Mouse (Mus musculus) CH12.LX (cell line): ENCODE results near the gene Klk8. TPM values are rescaled to one million over a fixed set of nuclear protein-coding genes. Genes with fewer than 3 reads are reported as not detected.

Experiments used
- DNase-seq: peaks from one replicate; pipeline ENCODE4 v3.0.0-alpha.2; 2013; ENCODE audit errors: extremely low read depth
- H3K27ac ChIP-seq: 2 replicates; pipeline ENCODE4 v1.5.1; 2012; ENCODE audit warnings: low read depth, mild to moderate bottlenecking, control low read depth, moderate library complexity; ENCODE audit not compliant: insufficient read depth
- H3K27me3 ChIP-seq: replicated peaks from 2 replicates; pipeline ENCODE3; 2012; ENCODE audit warnings: inconsistent platforms
- H3K36me3 ChIP-seq, 2 experiments: replicated peaks in 1 of 2; 2 replicates each; pipeline versions ENCODE3 to v1.6.1; 2012; ENCODE audit warnings: inconsistent platforms in 1 of 2, low read length in 1 of 2, mild to moderate bottlenecking in 1 of 2, mixed read lengths in 1 of 2, moderate library complexity in 1 of 2; ENCODE audit not compliant: control insufficient read depth in 1 of 2, insufficient read depth in 1 of 2
- H3K4me1 ChIP-seq, 2 experiments: 2 replicates each; pipeline ENCODE4 v1.6.1; 2012; ENCODE audit warnings: inconsistent platforms in 1 of 2, moderate library complexity in 1 of 2; ENCODE audit not compliant: insufficient read depth in 2 of 2, control insufficient read depth in 1 of 2
- H3K4me2 ChIP-seq: 2 replicates; pipeline ENCODE4 v1.6.1; 2012; ENCODE audit warnings: low read depth, mild to moderate bottlenecking, control low read depth; ENCODE audit not compliant: poor library complexity, insufficient read depth, severe bottlenecking
- H3K4me3 ChIP-seq, 3 experiments: fragments of 150-350 bp in 1 of 3; sonication (generic) in 1 of 3; replicated peaks in 1 of 3; 2 replicates each; pipeline versions ENCODE3 to v1.5.1; 2011 to 2012; ENCODE audit warnings: low read depth in 2 of 3, low read length in 2 of 3, mild to moderate bottlenecking in 2 of 3, moderate library complexity in 2 of 3, control low read depth in 1 of 3, improper control_type of control experiment in 1 of 3, inconsistent platforms in 1 of 3, mixed read lengths in 1 of 3; ENCODE audit not compliant: poor library complexity in 1 of 3
- H3K79me2 ChIP-seq: replicated peaks from 2 replicates; pipeline ENCODE4 v1.6.1; 2012; ENCODE audit warnings: mild to moderate bottlenecking, moderate library complexity; ENCODE audit not compliant: control insufficient read depth, poor library complexity, insufficient read depth, severe bottlenecking; ENCODE audit errors: extremely low read depth
- H3K9ac ChIP-seq: 2 replicates; pipeline ENCODE4 v1.6.1; 2012; ENCODE audit warnings: low read depth, mild to moderate bottlenecking, control low read depth, moderate library complexity; ENCODE audit not compliant: insufficient read depth
- H3K9me3 ChIP-seq: replicated peaks from 2 replicates; pipeline ENCODE3; 2012; ENCODE audit warnings: low read length, inconsistent platforms, mixed read lengths
- BHLHE40 ChIP-seq: IDR thresholded peaks from 2 replicates; pipeline ENCODE4 v1.6.1; 2011; ENCODE audit warnings: mild to moderate bottlenecking, low read depth, low read length, improper control_type of control experiment
- CHD1 ChIP-seq: IDR thresholded peaks from 2 replicates; pipeline ENCODE4 v1.6.1; 2012; ENCODE audit warnings: low read depth, low read length, improper control_type of control experiment, inconsistent platforms
- CTCF ChIP-seq, 2 experiments: IDR thresholded peaks in 1 of 2; conservative IDR thresholded peaks in 1 of 2; 2 replicates each; pipeline ENCODE4 v1.5.1; 2011 to 2012; ENCODE audit warnings: low read depth in 2 of 2, low read length in 2 of 2, improper control_type of control experiment in 1 of 2, inconsistent platforms in 1 of 2, mild to moderate bottlenecking in 1 of 2, moderate library complexity in 1 of 2
- E2F4 ChIP-seq: IDR thresholded peaks from 2 replicates; pipeline ENCODE4 v1.6.1; 2011; ENCODE audit warnings: low read depth, low read length, improper control_type of control experiment; ENCODE audit not compliant: insufficient replicate concordance
- ELF1 ChIP-seq: IDR thresholded peaks from 2 replicates; pipeline ENCODE4 v1.6.1; 2014; ENCODE audit warnings: low read depth, mild to moderate bottlenecking, inconsistent platforms, low read length, improper control_type of control experiment
- EP300 ChIP-seq: IDR thresholded peaks from 2 replicates; pipeline ENCODE4 v1.6.1; 2011; ENCODE audit warnings: low read length, improper control_type of control experiment
- HCFC1 ChIP-seq: IDR thresholded peaks from 2 replicates; pipeline ENCODE4 v1.6.1; 2012; ENCODE audit warnings: low read depth, mild to moderate bottlenecking, inconsistent platforms, low read length, improper control_type of control experiment
- IRF4 ChIP-seq: IDR thresholded peaks from 2 replicates; pipeline ENCODE4 v1.6.1; 2014; ENCODE audit warnings: low read depth, mild to moderate bottlenecking, inconsistent platforms, low read length, improper control_type of control experiment
- JUND ChIP-seq: conservative IDR thresholded peaks from 2 replicates; pipeline ENCODE4 v1.6.1; 2011; ENCODE audit warnings: low read depth, low read length, improper control_type of control experiment
- KAT2A ChIP-seq: IDR thresholded peaks from 2 replicates; pipeline ENCODE4 v1.6.1; 2012; ENCODE audit warnings: low read length, improper control_type of control experiment, inconsistent platforms; ENCODE audit not compliant: insufficient replicate concordance
- MAX ChIP-seq: IDR thresholded peaks from 2 replicates; pipeline ENCODE4 v1.6.1; 2011; ENCODE audit warnings: low read length, improper control_type of control experiment
- MAZ ChIP-seq: IDR thresholded peaks from 2 replicates; pipeline ENCODE4 v1.6.1; 2012; ENCODE audit warnings: low read depth, mild to moderate bottlenecking, inconsistent platforms, low read length, improper control_type of control experiment, moderate library complexity
- MEF2A ChIP-seq: IDR thresholded peaks from 2 replicates; pipeline ENCODE4 v1.6.1; 2014; ENCODE audit warnings: low read depth, mild to moderate bottlenecking, inconsistent platforms, low read length, improper control_type of control experiment, borderline replicate concordance
- MYC ChIP-seq: IDR thresholded peaks from 2 replicates; pipeline ENCODE4 v1.6.1; 2011; ENCODE audit warnings: low read depth, mild to moderate bottlenecking, improper control_type of control experiment, low read length
- NELFE ChIP-seq: IDR thresholded peaks from 2 replicates; pipeline ENCODE4 v1.6.1; 2011; ENCODE audit warnings: low read depth, low read length, improper control_type of control experiment
- POLR2A ChIP-seq: IDR thresholded peaks from 2 replicates; pipeline ENCODE4 v1.6.1; 2011; ENCODE audit warnings: low read depth, mild to moderate bottlenecking, improper control_type of control experiment, low read length
- RAD21 ChIP-seq: IDR thresholded peaks from 2 replicates; pipeline ENCODE4 v1.6.1; 2011; ENCODE audit warnings: low read depth, mild to moderate bottlenecking, low read length, improper control_type of control experiment, moderate library complexity
- RCOR1 ChIP-seq: conservative IDR thresholded peaks from 2 replicates; pipeline ENCODE4 v1.6.1; 2012; ENCODE audit warnings: low read depth, mild to moderate bottlenecking, inconsistent platforms, low read length, improper control_type of control experiment
- SMC3 ChIP-seq: IDR thresholded peaks from 2 replicates; pipeline ENCODE4 v1.6.1; 2011; ENCODE audit warnings: low read depth, low read length, improper control_type of control experiment
- TBP ChIP-seq: conservative IDR thresholded peaks from 2 replicates; pipeline ENCODE4 v1.6.1; 2011; ENCODE audit warnings: low read depth, low read length, improper control_type of control experiment
- ZKSCAN1 ChIP-seq: IDR thresholded peaks from 2 replicates; pipeline ENCODE4 v1.6.1; 2012; ENCODE audit warnings: low read depth, inconsistent platforms, low read length, improper control_type of control experiment, borderline replicate concordance
- ZMIZ1 ChIP-seq: IDR thresholded peaks from 2 replicates; pipeline ENCODE4 v1.6.1; 2012; ENCODE audit warnings: low read depth, mild to moderate bottlenecking, inconsistent platforms, low read length, improper control_type of control experiment
- ZNF384 ChIP-seq: IDR thresholded peaks from 2 replicates; pipeline ENCODE4 v1.6.1; 2012; ENCODE audit warnings: low read depth, low read length, improper control_type of control experiment, inconsistent platforms
- dilution Hi-C: fragments of 300-500 bp; cut with MboI; formaldehyde crosslinking; loops from 2 replicates; pipeline ENCODE4 v1.14.3; 2020; ENCODE audit warnings: low sequenced_read_pairs; ENCODE audit not compliant: extremely low pct_unique_long_range_greater_than_20kb, extremely low pct_ligation_motif_present
- in situ Hi-C: fragments of 300-500 bp; cut with MboI; formaldehyde crosslinking; loops from 3 replicates; pipeline ENCODE4 v1.14.3; 2019; ENCODE audit warnings: low sequenced_read_pairs, low pct_ligation_motif_present, low pct_unique_long_range_greater_than_20kb, mixed read lengths
- polyA plus RNA-seq: library from polyadenylated mRNA; unstranded; fragments of >175 nt; gene quantifications from 2 replicates; pipeline ENCODE4 v1.2.1, GENCODE M21; 2012; ENCODE audit warnings: low read depth; ENCODE audit not compliant: insufficient read length
- total RNA-seq, 2 experiments: library from RNA; depleted of rRNA; stranded (reverse); fragments of 300-350 nt in 1 of 2; fragments of >200 nt in 1 of 2; gene quantifications; 2 replicates each; pipeline ENCODE4 v1.2.3; 2012 to 2014

Gene Klk8
- total and polyA plus RNA-seq, 3 experiments = 5.3 to 51.2 (median 5.5) TPM

DNA sequence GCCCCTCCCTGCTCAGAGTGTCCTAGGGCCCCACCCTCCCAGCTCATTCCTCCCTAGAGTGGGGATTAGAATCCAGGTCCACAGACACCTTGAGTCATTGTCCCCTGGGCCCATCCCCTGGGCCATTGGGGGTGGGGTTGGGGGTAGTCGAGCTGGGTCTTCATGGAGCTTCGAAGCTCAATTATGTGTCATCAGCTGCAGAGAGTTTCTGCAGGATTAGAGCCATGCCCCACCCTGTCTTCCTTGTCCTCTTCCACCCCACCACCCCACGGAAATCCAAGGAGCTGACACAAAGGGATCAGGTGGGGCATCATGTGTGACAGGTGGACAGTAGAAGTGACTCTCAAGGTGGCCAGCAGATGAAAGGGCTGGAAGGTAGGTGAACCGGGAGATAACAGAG, 28.8 kb upstream of the Klk8 start, which contains the start of gene Klk12:
TSS of gene Klk12 (plus strand) at position 301 of the 400 bp plus-strand sequence.
- in situ Hi-C loops = no loop called here
- TF ChIP-seq KAT2A (no peak), ZMIZ1 (no peak), ZNF384 (no peak), MEF2A (no peak), BHLHE40 (no peak), E2F4 (no peak), EP300 (no peak), TBP (no peak), ELF1 (no peak), CHD1 (no peak), MYC (no peak), MAX (no peak), JUND (no peak), SMC3 (no peak)
- TF ChIP-seq, all 38 proteins: peak for 0
- no peak within 1 kb of the TSS for H3K9ac ChIP-seq
- H3K27ac ChIP-seq = no peak within 1 kb of the TSS
- no peaks in the 10 kb centered on the region for H3K36me3 ChIP-seq
- H3K9me3 ChIP-seq = no peaks in the 10 kb centered on the region
- no peak for DNase-seq
- H3K27me3 ChIP-seq = peaks cover 67% of the 10 kb centered on the region
- H3K4me1 ChIP-seq = no peaks in the 10 kb centered on the region
- H3K79me2 ChIP-seq = no peaks in the 10 kb centered on the region
- no peak within 1 kb of the TSS for H3K4me2 ChIP-seq
- H3K4me3 ChIP-seq = no peak within 1 kb of the TSS
- dilution Hi-C loops = no loop called here

- H3K4me2 ChIP-seq = no peak overlapping the region
- TF ChIP-seq CTCF (conservative IDR thresholded peaks at IDR 0.05 in 1 of 2, IDR thresholded peaks at IDR 0.05 in 1 of 2; ENCODE audit: low read depth in 2 of 2, low read length in 2 of 2) (no peak), HCFC1 (no peak), ZKSCAN1 (no peak), CHD1 (no peak), BHLHE40 (no peak), POLR2A (no peak), MEF2A (no peak), RAD21 (no peak), RCOR1 (no peak), NELFE (no peak), ZNF384 (no peak), IRF4 (no peak), MAZ (no peak), MAX (no peak)
- dilution Hi-C loops (no loop called here), in situ Hi-C loops (no loop called here)
- H3K79me2 ChIP-seq = no peaks in the 10 kb centered on the region
- no peak for DNase-seq
- no peak overlapping the region for H3K27ac ChIP-seq
- H3K4me3 ChIP-seq = no peak overlapping the region
- H3K36me3 ChIP-seq = no peaks in the 10 kb centered on the region
- H3K9me3 ChIP-seq = no peaks in the 10 kb centered on the region
- no peak overlapping the region for H3K9ac ChIP-seq
- peaks cover 74% of the 10 kb centered on the region for H3K27me3 ChIP-seq
- H3K4me1 ChIP-seq = no peaks in the 10 kb centered on the region
These were observed 27.7 kb upstream of the Klk8 start for GRCm38 (mm10) chr7:43769636-43770035.
